Mouse (Mus musculus) ES-E14 (cell line): ENCODE measurements around the gene Gdap1l1. TPM values are rescaled to one million over a fixed set of nuclear protein-coding genes. Genes with fewer than 3 reads are reported as not detected.

Experiments
- DNase-seq: peaks from one replicate; pipeline ENCODE4 v3.0.0-alpha.2; 2013; ENCODE audit warnings: low read depth, low spot score
- H3K27ac ChIP-seq: 2 replicates; pipeline ENCODE4 v1.5.1; 2012; ENCODE audit warnings: low read depth, mild to moderate bottlenecking, low read length, moderate library complexity, mixed read lengths; ENCODE audit not compliant: poor library complexity, insufficient read depth, severe bottlenecking
- H3K36me3 ChIP-seq: 2 replicates; pipeline ENCODE4 v1.6.1; 2012; ENCODE audit warnings: mild to moderate bottlenecking, low read length, moderate library complexity, mixed read lengths; ENCODE audit not compliant: control insufficient read depth, poor library complexity, insufficient read depth, severe bottlenecking
- H3K4me1 ChIP-seq, 2 experiments: fragments of 150-350 bp in 1 of 2; sonication (generic) in 1 of 2; 2 replicates each; pipeline ENCODE4 v1.6.1; 2012; ENCODE audit warnings: low read length in 2 of 2, mild to moderate bottlenecking in 1 of 2, mixed read lengths in 1 of 2; ENCODE audit not compliant: control insufficient read depth in 2 of 2, insufficient read depth in 2 of 2, poor library complexity in 1 of 2
- H3K4me3 ChIP-seq, 2 experiments: fragments of 150-350 bp in 1 of 2; sonication (generic) in 1 of 2; 2 replicates each; pipeline ENCODE4 v1.5.1; 2012; ENCODE audit warnings: low read length in 2 of 2, low read depth in 1 of 2, mild to moderate bottlenecking in 1 of 2, mixed read lengths in 1 of 2; ENCODE audit not compliant: insufficient read depth in 1 of 2, poor library complexity in 1 of 2, severe bottlenecking in 1 of 2
- H3K9ac ChIP-seq: 2 replicates; pipeline ENCODE4 v1.6.1; 2012; ENCODE audit warnings: low read depth, mild to moderate bottlenecking, low read length, mixed read lengths; ENCODE audit not compliant: poor library complexity, insufficient read depth, severe bottlenecking
- H3K9me3 ChIP-seq: fragments of 150-350 bp; sonication (generic); 2 replicates; pipeline ENCODE4 v1.6.1; 2012; ENCODE audit warnings: low read depth, mild to moderate bottlenecking, low read length; ENCODE audit not compliant: control insufficient read depth, insufficient read depth
- CHD2 ChIP-seq: IDR thresholded peaks from 2 replicates; pipeline ENCODE4 v1.6.1; 2014; ENCODE audit warnings: mild to moderate bottlenecking, low read depth, low read length, inconsistent platforms
- HCFC1 ChIP-seq: IDR thresholded peaks from 2 replicates; pipeline ENCODE4 v1.6.1; 2012; ENCODE audit warnings: low read length, inconsistent platforms, borderline replicate concordance; ENCODE audit not compliant: insufficient read depth
- MAFK ChIP-seq: IDR thresholded peaks from 2 replicates; pipeline ENCODE4 v1.6.1; 2014; ENCODE audit warnings: mild to moderate bottlenecking, low read depth, low read length, inconsistent platforms; ENCODE audit not compliant: insufficient read depth
- ZC3H11A ChIP-seq: IDR thresholded peaks from 2 replicates; pipeline ENCODE4 v1.6.1; 2012; ENCODE audit warnings: low read depth, mild to moderate bottlenecking, inconsistent platforms, low read length, borderline replicate concordance
- ZNF384 ChIP-seq: IDR thresholded peaks from 2 replicates; pipeline ENCODE4 v1.6.1; 2012; ENCODE audit warnings: low read depth, low read length, inconsistent platforms
- in situ Hi-C, 2 experiments: fragments of 600-800 bp; cut with MboI; formaldehyde crosslinking; loops; one replicate each; pipeline ENCODE4 v1.15.1; 2025; ENCODE audit warnings: low sequenced_read_pairs in 2 of 2, inconsistent platforms in 1 of 2; ENCODE audit not compliant: unreplicated experiment in 2 of 2
- total RNA-seq: library from RNA; depleted of rRNA; stranded (reverse); fragments of 300-350 nt; gene quantifications from 2 replicates; pipeline ENCODE4 v1.2.3, GENCODE M21; 2012

Gdap1l1 gene
- total RNA-seq, 1 experiment, result 1.1 TPM

DNA sequence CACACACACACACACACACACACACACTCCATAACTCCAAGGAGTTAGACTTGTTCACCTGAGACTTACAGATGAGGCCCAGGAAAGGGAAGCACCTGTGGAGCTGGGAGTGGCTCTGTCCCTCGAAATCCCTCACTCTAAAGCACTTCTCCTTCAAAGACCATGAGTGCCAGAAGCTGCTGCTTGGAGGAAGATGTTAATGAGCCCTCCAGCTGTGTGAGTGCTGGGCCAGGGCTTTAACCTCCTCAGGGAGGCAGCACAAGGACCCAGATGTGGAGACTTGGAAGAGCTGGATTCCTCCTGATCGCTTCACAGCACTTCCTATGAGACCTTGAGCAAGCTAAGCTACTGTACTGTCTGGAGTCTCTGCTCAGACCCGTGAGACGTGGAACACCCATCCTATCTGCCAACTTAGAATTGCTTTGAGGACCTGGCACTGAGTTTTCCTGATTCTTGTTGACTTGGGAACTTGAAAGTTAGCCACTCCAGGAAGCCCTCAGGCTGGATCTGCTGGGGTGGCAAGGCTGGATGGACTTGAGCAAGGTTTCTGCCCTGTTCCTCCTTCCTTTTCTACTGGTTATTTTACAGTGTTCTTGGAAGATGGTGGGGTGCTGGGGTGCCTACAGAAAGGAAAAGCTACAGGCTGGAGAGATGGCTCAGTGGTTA, 9.8 kb upstream of the Gdap1l1 start:
- DNase-seq, result no peak

DNA sequence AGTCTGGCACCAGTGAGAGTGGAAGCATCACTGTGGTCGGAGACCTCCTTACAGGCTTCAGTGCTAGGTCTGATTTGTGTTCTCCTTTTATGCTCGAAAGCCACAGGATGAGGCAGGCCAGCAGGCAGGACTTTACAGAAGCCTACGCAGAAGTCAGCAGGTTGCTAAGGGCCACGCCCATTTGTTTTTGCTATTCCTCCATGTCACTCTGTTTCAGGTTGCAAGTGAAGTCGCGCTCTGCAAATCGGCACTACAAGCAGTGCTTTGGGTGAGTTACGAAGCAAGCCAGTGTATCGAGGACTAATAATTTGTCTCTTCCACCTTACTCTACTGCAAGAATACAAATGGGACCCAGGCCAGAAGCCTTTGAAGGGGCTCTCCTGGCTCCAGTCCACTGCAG, 7.0 kb upstream of the Gdap1l1 start:
- no peak for DNase-seq
- Histone ChIP-seq H3K36me3 (no peaks in the 10 kb centered on the region), H3K27ac (no peak overlapping the region), H3K4me1 (peaks cover 3 to 17% of the 10 kb centered on the region in 2 experiments; a peak in 1 of 4 replicates), H3K4me3 (no peak overlapping the region), H3K9me3 (no peaks in the 10 kb centered on the region), H3K9ac (no peak overlapping the region)
- in situ Hi-C loops, result no loop called here
- TF ChIP-seq HCFC1 (no peak), CHD2 (no peak), MAFK (no peak), ZC3H11A (no peak), ZNF384 (no peak)

More for the DNA sequence above, 9.8 kb upstream of the Gdap1l1 start:
- TF ChIP-seq MAFK (no peak), HCFC1 (no peak), CHD2 (no peak)
- H3K4me3 ChIP-seq, result no peak overlapping the region
- in situ Hi-C loops, result no loop called here
- no peak overlapping the region for H3K9ac ChIP-seq
- H3K4me1 ChIP-seq, result peaks cover 0 to 10% of the 10 kb centered on the region in 2 experiments; a peak in 1 of 4 replicates
- H3K9me3 ChIP-seq, result no peaks in the 10 kb centered on the region
- H3K27ac ChIP-seq, result no peak overlapping the region
- H3K36me3 ChIP-seq, result no peaks in the 10 kb centered on the region

DNA sequence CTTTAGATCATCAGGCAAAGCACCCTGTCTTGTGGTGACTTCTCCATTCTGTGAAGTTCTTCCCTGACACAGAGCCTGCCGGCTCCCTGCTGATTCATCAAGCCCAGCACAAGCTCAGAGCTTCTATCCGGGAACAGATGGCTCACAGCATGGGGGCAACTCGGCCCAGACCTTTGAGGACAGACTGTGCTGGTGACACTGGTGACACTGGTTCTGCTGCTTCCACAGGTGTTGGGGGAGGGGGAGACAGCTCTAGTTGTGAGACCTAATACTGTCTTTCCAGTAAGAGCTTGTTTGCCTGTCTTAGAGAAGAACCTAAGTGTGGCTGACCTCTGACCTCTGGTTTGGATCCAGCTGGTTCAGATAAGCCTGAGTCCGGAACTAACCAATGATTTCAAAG, 4.3 kb upstream of the Gdap1l1 start:
- in situ Hi-C loops, result no loop called here

DNA sequence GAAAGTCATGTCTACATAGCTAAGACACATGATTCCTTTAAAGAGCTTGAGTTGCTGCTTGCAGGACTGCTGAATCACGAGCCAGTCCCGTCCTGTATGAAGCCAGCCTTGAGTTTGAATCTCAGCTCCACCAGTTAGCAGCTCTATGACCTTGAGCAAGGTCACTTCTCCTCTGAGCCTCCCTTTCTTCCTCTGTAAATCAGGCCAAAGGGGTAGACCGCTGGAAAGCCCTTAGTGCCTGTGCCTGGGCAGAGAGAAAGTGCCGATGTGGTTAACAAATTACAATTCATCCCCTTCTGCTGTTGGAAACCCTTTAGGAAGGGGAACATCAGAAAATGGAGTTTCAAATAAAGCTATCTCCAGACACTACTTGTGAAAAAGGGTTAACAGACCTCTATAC, 476 bp upstream of the Gdap1l1 start:
- Histone ChIP-seq H3K9ac (no peak overlapping the region), H3K27ac (no peak overlapping the region)

More for the DNA sequence above, 4.3 kb upstream of the Gdap1l1 start:
- H3K4me3 ChIP-seq, result no peak overlapping the region
- H3K27ac ChIP-seq, result no peak overlapping the region
- no peak for DNase-seq
- TF ChIP-seq MAFK (no peak), ZC3H11A (no peak), CHD2 (peak; percentile 31; the same call in 1 of the 2 replicates)
- no peak overlapping the region; the same call in 1 of the 2 replicates for H3K9ac ChIP-seq
- H3K36me3 ChIP-seq, result no peaks in the 10 kb centered on the region
- no peaks in the 10 kb centered on the region for H3K9me3 ChIP-seq
- H3K4me1 ChIP-seq, result peaks cover 9 to 17% of the 10 kb centered on the region in 2 experiments; a peak in 2 of 4 replicates

More for the DNA sequence above, 476 bp upstream of the Gdap1l1 start:
- no peak for DNase-seq
- in situ Hi-C loops, result no loop called here
- peak overlapping the region in 1 of 2 experiments; percentile 59; a peak in 2 of 4 replicates for H3K4me3 ChIP-seq
- H3K36me3 ChIP-seq, result no peaks in the 10 kb centered on the region
- peaks cover 9 to 15% of the 10 kb centered on the region in 2 experiments; a peak in 3 of 4 replicates for H3K4me1 ChIP-seq
- TF ChIP-seq MAFK (no peak), HCFC1 (no peak), ZNF384 (no peak), CHD2 (no peak), ZC3H11A (no peak)
- no peaks in the 10 kb centered on the region for H3K9me3 ChIP-seq
